Mouse (Mus musculus): ENCODE measurements around the gene Fam213b. TPM values are rescaled to one million over a fixed set of nuclear protein-coding genes. Genes with fewer than 3 reads are reported as not detected.

Gene Fam213b
- polyA plus RNA-seq, 1 experiment from 2014 or later: 64.7 TPM

DNA sequence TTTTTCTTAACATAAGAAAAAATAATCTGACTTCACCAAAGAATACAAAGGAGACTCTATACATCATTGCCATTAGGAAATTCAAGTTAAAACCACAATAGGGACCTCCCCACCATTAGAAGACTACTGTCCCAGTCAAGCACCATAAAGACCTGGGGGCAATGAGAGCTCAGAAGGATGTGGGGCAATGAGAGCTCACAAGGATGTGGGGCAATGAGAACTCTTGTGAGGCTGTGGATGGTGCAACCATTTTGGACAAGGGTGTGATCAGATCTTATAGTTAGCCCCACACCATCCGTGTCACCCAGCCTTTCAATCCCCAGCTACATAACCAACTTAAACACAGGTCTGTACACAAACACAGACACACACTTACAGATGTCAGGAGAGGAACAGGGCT lies 38.8 kb upstream of the Fam213b start:
- no peaks in the 10 kb centered on the region for H3K36me3 ChIP-seq (ENCODE audit: control insufficient read depth, insufficient read depth, low read length)

DNA sequence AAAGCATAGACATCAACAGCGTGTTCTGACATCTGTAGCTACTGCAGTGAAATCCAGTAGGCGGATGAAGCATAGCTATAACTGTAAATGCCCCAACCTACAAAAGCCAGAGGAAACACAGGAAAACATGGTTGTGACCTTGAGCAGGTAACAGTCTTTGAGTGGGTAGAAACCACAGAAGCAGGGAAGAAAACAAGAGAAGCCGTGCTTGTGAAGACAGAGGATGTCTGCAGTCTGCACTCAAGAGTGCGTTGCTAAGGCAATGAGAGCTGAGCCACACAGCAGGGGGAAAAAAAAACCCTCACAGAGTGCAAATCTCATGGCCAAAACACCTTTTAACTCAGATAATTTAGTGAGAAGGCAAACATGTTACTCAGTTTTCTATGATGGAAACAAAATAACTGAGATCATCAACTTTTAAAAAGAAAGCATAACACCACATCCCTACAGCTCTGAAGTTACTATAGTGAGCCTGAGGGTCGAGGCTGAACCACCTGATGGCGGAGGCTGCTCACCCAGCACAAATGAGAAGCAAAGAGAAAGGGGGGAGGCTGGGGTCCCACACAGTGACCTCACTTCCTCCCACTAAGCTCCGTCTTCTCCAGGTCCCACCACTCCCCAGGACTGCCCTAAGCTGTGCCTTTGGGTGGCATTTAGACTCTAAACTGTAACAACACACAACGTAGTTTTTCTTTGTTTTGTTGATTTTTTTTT lies 37.8 kb upstream of the Fam213b start:
- no peak for ATAC-seq (ENCODE audit: low read depth)
- H3K4me2 ChIP-seq (ENCODE audit: low read depth, low read length): no peak overlapping the region
- WGBS: 64% methylated on average over 8 of the region's 8 CpGs
- no peak overlapping the region for H3K27ac ChIP-seq (ENCODE audit: low read depth, low read length)
- H3K9ac ChIP-seq (replicated peaks; ENCODE audit: low read depth, low read length): no peak overlapping the region
- no peak overlapping the region for H3K4me3 ChIP-seq (ENCODE audit: low read depth, low read length)
- no peaks in the 10 kb centered on the region for H3K36me3 ChIP-seq (ENCODE audit: control insufficient read depth, insufficient read depth, low read length)
- no peaks in the 10 kb centered on the region for H3K27me3 ChIP-seq (ENCODE audit: control insufficient read depth, insufficient read depth, low read length)
- no peaks in the 10 kb centered on the region for H3K4me1 ChIP-seq (ENCODE audit: control insufficient read depth, insufficient read depth, low read length)
- H3K9me3 ChIP-seq (ENCODE audit: control insufficient read depth, low read length): no peaks in the 10 kb centered on the region

More for the DNA sequence above, 38.8 kb upstream of the Fam213b start:
- Histone ChIP-seq H3K4me2 (ENCODE audit: low read depth, low read length) (no peak overlapping the region), H3K9me3 (ENCODE audit: control insufficient read depth, low read length) (no peaks in the 10 kb centered on the region), H3K9ac (replicated peaks; ENCODE audit: low read depth, low read length) (no peak overlapping the region), H3K27me3 (ENCODE audit: control insufficient read depth, insufficient read depth, low read length) (no peaks in the 10 kb centered on the region), H3K4me1 (ENCODE audit: control insufficient read depth, insufficient read depth, low read length) (no peaks in the 10 kb centered on the region), H3K4me3 (ENCODE audit: low read depth, low read length) (no peak overlapping the region), H3K27ac (ENCODE audit: low read depth, low read length) (no peak overlapping the region)
- no peak for ATAC-seq (ENCODE audit: low read depth)
- 88% methylated on average over 1 of the region's 1 CpGs for WGBS

DNA sequence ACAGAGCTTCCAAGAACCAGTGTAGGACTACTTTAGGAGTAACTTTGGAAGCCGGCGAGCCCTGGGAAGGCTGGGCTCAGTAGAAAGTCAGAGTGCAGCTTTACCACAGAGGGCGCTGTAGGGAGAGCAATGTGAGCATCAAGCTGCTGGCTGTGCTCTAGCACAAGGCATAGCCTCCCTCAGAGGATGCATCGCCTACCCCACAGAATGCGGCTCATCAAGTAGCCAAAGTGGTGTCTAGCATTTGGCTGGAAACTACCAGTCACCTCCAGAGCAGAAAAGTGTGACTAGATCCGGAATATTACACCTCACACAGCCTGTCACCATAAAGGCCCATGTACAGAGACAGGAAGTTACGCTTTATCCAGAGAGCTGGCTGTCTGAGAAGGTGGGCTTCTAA lies 36.9 kb upstream of the Fam213b start:
- Histone ChIP-seq H3K9ac (replicated peaks; ENCODE audit: low read depth, low read length) (no peak overlapping the region), H3K9me3 (ENCODE audit: control insufficient read depth, low read length) (no peaks in the 10 kb centered on the region), H3K4me3 (ENCODE audit: low read depth, low read length) (no peak overlapping the region), H3K27ac (ENCODE audit: low read depth, low read length) (no peak overlapping the region), H3K27me3 (ENCODE audit: control insufficient read depth, insufficient read depth, low read length) (no peaks in the 10 kb centered on the region), H3K4me2 (ENCODE audit: low read depth, low read length) (no peak overlapping the region), H3K36me3 (ENCODE audit: control insufficient read depth, insufficient read depth, low read length) (no peaks in the 10 kb centered on the region), H3K4me1 (ENCODE audit: control insufficient read depth, insufficient read depth, low read length) (no peaks in the 10 kb centered on the region)
- WGBS: 79% methylated on average over 7 of the region's 7 CpGs
- ATAC-seq (ENCODE audit: low read depth): no peak

DNA sequence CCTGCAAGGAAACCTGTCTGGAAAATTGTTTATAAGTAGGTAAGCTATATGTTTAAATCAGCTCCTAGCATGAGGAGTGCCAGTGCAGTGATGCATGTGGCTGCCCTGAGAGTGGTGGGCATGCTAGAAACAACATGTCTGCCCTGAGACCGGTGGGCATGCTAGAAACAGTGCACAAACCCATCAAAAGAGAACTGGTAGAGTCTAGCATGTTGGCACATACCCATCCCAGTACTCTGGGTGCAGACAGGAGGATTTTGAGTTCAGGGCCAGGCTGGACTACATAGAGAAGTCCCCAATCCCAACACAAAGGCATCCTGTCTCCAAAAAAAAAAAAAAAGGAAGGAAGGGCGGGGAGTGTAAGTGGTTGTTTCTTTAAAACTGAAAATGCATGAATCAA lies 35.9 kb upstream of the Fam213b start:
- H3K4me3 ChIP-seq (ENCODE audit: low read depth, low read length): no peak overlapping the region
- no peaks in the 10 kb centered on the region for H3K36me3 ChIP-seq (ENCODE audit: control insufficient read depth, insufficient read depth, low read length)
- no peak overlapping the region for H3K9ac ChIP-seq (replicated peaks; ENCODE audit: low read depth, low read length)
- no peak overlapping the region for H3K4me2 ChIP-seq (ENCODE audit: low read depth, low read length)
- no peak for ATAC-seq (ENCODE audit: low read depth)
- no peak overlapping the region for H3K27ac ChIP-seq (ENCODE audit: low read depth, low read length)
- H3K27me3 ChIP-seq (ENCODE audit: control insufficient read depth, insufficient read depth, low read length): no peaks in the 10 kb centered on the region
- WGBS: 84% methylated on average over 2 of the region's 2 CpGs
- H3K9me3 ChIP-seq (ENCODE audit: control insufficient read depth, low read length): no peaks in the 10 kb centered on the region
- H3K4me1 ChIP-seq (ENCODE audit: control insufficient read depth, insufficient read depth, low read length): no peaks in the 10 kb centered on the region

DNA sequence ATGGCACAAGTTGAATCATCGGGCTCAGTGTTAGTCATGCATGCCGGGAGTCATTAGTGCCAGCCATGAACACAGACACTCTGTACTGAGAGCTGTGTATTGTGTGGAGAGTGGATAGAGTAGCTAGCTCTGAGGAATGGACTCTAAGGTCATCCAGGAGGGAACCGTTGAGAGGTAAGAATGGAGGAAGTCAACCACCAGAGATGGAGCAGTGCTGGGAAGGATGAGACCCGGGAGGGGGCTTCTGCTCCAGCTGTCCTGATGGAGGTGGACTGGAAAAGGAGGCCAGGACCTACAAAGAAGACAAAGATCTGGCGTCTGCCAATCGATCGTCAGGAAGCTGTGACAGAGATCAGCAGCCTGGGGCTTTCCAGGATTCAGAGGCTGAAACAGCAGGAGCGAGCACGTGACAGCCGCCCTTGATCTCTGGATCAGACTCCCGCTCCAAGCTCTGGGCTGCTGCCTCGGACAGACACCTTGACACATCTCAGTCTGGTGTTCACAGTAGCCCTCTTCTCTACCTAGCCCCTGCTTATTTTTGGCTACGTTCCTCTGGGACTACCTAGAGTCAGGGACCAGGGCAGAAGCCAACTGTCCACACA lies 34.5 kb upstream of the Fam213b start:
- Histone ChIP-seq H3K4me2 (ENCODE audit: low read depth, low read length) (no peak overlapping the region), H3K9me3 (ENCODE audit: control insufficient read depth, low read length) (no peaks in the 10 kb centered on the region), H3K27me3 (ENCODE audit: control insufficient read depth, insufficient read depth, low read length) (no peaks in the 10 kb centered on the region), H3K27ac (ENCODE audit: low read depth, low read length) (no peak overlapping the region), H3K9ac (replicated peaks; ENCODE audit: low read depth, low read length) (no peak overlapping the region), H3K36me3 (ENCODE audit: control insufficient read depth, insufficient read depth, low read length) (no peaks in the 10 kb centered on the region), H3K4me3 (ENCODE audit: low read depth, low read length) (no peak overlapping the region), H3K4me1 (ENCODE audit: control insufficient read depth, insufficient read depth, low read length) (no peaks in the 10 kb centered on the region)
- 57% methylated on average over 13 of the region's 13 CpGs for WGBS
- ATAC-seq (ENCODE audit: low read depth): no peak

DNA sequence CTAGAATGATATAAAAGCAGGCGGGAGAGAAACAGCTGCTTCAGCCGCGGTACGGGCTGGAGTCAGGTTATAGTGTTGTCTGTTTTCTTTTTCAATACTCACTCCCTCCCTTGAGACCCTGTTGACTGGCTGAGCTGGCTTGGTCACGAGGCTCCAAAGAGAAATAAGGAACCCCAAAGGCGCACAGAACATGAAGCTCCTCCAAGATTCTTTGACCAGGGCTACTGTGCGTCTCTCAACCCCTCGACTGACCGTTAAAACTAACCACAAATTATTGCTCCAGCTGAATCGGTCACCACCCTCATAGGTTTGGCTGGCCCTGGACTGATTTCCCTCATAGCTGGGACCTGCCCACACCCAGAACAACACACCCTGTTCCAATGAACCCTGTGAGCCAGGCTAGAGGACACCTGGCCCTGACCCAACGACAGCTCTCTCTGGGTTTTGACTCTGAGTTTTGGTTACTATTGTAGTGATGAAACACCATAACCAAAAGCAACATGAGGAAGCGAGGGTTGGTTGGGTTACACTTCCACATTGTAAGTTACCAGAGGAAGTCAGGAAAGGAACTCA lies 30.2 kb upstream of the Fam213b start:
- no peaks in the 10 kb centered on the region for H3K4me1 ChIP-seq (ENCODE audit: control insufficient read depth, insufficient read depth, low read length)
- no peaks in the 10 kb centered on the region for H3K27me3 ChIP-seq (ENCODE audit: control insufficient read depth, insufficient read depth, low read length)
- no peak overlapping the region for H3K27ac ChIP-seq (ENCODE audit: low read depth, low read length)
- ATAC-seq (ENCODE audit: low read depth): no peak
- H3K9ac ChIP-seq (replicated peaks; ENCODE audit: low read depth, low read length): no peak overlapping the region
- no peaks in the 10 kb centered on the region for H3K36me3 ChIP-seq (ENCODE audit: control insufficient read depth, insufficient read depth, low read length)
- WGBS: 78% methylated on average over 12 of the region's 12 CpGs
- no peak overlapping the region for H3K4me3 ChIP-seq (ENCODE audit: low read depth, low read length)
- no peaks in the 10 kb centered on the region for H3K9me3 ChIP-seq (ENCODE audit: control insufficient read depth, low read length)
- no peak overlapping the region for H3K4me2 ChIP-seq (ENCODE audit: low read depth, low read length)

DNA sequence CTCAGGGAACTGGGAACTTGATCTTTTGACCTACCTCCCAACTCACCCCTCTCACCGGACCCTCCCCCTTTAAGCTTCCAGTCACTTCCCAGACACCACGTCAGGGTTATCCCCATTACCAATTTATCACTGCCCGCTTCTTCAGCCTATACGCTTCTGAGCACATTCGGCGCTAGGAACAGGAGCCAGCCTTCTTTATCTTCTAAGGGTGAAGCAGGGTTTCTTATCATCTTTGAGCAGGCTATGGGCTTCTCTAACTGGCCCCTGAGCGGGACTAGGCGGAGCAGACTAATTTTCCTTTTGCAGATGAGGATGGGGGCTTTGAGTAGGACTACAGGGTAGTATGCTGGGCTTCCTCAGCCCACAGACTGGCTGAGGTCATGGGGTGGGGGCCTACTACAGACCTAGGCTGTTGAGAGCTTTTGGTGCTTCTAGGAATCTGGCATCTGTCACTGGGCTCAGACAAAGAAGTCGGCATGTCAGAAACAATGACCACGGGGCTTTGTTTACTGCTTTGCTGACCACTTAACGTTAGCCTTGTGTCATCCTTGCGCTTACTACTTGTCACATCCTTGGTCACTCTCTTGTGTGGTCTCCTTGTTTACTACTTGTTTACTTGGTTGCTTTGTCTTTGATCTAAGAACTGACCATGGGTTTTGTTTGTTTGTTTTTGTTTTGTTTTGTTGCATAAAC lies 29.6 kb upstream of the Fam213b start, which contains the start of gene Tnfrsf14:
Tnfrsf14 (minus strand) TSS at position 169 of the 693 bp plus-strand sequence.
- Histone ChIP-seq H3K4me2 (ENCODE audit: low read depth, low read length) (no peak within 1 kb of the TSS), H3K27ac (ENCODE audit: low read depth, low read length) (no peak within 1 kb of the TSS)
- 52% methylated on average over 12 of the region's 12 CpGs for WGBS

DNA sequence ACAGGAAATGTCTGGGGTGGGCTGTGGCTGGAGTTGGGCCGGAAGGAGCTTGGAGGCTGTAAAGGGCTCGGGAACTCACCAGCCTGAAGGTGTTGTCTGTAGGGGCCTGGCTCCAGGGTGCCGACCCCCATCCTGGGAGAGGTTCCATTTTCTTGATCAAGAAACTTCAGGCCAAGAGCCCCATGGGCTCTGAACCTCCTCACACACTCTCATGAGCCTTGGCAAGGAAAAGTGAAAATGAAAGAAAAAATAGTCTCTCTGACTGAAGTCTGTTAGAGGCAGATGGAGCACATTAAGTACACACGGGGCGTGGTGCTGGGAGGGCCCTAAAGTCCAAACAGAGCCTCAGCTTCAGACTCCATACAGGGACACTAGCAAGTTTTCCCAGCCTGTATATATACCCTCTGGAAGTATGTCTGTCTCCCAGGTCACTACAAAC lies 29.0 kb upstream of the Fam213b start:
- no peaks in the 10 kb centered on the region for H3K27me3 ChIP-seq (ENCODE audit: control insufficient read depth, insufficient read depth, low read length)
- H3K27ac ChIP-seq (ENCODE audit: low read depth, low read length): no peak overlapping the region
- H3K36me3 ChIP-seq (ENCODE audit: control insufficient read depth, insufficient read depth, low read length): no peaks in the 10 kb centered on the region
- no peak overlapping the region for H3K4me2 ChIP-seq (ENCODE audit: low read depth, low read length)
- no peaks in the 10 kb centered on the region for H3K4me1 ChIP-seq (ENCODE audit: control insufficient read depth, insufficient read depth, low read length)
- H3K9me3 ChIP-seq (ENCODE audit: control insufficient read depth, low read length): no peaks in the 10 kb centered on the region
- no peak overlapping the region for H3K9ac ChIP-seq (replicated peaks; ENCODE audit: low read depth, low read length)
- no peak overlapping the region for H3K4me3 ChIP-seq (ENCODE audit: low read depth, low read length)
- 64% methylated on average over 5 of the region's 5 CpGs for WGBS
- no peak for ATAC-seq (ENCODE audit: low read depth)

More for the DNA sequence above, 29.6 kb upstream of the Fam213b start, which contains the start of gene Tnfrsf14:
- H3K9ac ChIP-seq (replicated peaks; ENCODE audit: low read depth, low read length): no peak within 1 kb of the TSS
- no peak for ATAC-seq (ENCODE audit: low read depth)
- no peaks in the 10 kb centered on the region for H3K9me3 ChIP-seq (ENCODE audit: control insufficient read depth, low read length)
- H3K36me3 ChIP-seq (ENCODE audit: control insufficient read depth, insufficient read depth, low read length): no peaks in the 10 kb centered on the region
- H3K4me3 ChIP-seq (ENCODE audit: low read depth, low read length): no peak within 1 kb of the TSS
- H3K27me3 ChIP-seq (ENCODE audit: control insufficient read depth, insufficient read depth, low read length): no peaks in the 10 kb centered on the region
- no peaks in the 10 kb centered on the region for H3K4me1 ChIP-seq (ENCODE audit: control insufficient read depth, insufficient read depth, low read length)
